Mouse (Mus musculus): Measurements from ENCODE around the gene Serpinb3a. TPM values are rescaled to one million over a fixed set of nuclear protein-coding genes. Genes with fewer than 3 reads are reported as not detected.
"Not testable (repeated sequence)": the region's sequence is repeated elsewhere in the genome, so short reads cannot be mapped to it uniquely, and the experiment has no call there.

Serpinb3a gene
- not detected for total RNA-seq (2021)
- long read RNA-seq, experiment 1, result 0 reads
- long read RNA-seq, experiment 2, result 0 reads

DNA sequence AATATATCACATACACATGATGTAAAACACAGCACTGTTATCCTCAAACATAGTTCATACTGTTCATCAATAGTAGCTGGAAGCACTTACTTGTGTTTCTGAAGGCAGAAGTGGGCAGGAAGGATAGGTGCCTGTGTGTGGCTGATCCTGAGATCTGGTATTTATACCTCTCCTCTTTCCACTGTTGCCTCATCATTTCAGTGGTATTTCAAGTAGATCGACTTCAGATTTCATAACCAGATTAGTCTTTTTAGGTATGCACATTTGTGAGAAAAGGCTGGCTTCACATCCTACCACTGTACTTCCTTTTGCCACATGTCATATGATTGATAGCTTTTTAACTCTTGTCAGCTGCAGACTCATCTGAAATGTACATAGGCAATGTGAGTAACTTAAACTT is at the start of gene Serpinb3a:
Gene Serpinb3a, minus strand, starts transcription at position 101 of the 400 bp plus-strand sequence.
- DNase-seq, result no peak

DNA sequence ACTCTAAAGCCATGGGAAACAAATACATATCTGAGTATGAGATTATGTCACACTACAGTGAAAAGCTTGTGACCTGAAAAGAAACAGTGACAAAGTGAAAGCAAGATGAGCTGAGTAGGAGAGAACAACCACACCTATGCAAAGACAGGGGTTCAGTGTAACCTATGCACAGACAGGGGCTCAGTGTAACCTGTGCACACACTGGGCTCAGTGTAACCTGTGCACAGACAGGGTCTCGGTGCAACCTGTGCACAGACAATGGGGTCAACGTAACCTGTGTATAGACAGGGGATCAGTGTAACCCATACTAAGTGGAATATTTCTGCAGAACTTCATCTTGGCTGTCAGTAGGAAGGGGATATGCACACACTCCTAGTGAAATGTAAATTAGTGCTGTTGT is 46.3 kb upstream of the Serpinb3a start:
- DNase-seq, result no peak

DNA sequence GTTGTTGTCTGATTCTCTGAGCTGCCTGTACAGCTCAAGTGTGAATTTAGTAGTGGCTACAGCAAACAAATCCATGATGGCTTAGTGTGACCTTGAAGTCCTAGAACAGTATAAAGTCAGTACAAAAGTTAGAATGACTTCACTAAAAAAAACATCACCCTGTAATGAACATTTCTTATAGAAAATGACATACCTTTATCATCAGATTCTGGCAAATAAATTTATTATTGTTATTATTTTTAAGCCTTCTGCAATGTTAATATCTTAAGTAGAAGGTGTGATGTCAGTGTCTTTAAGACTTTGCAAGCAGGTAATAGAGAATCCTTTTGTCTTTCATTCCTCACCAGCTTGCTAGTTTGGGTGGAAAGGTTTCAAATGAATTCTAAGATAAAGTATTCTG is 31.3 kb upstream of the Serpinb3a start, which contains the start of gene Serpinb3d:
Gene Serpinb3d, minus strand, starts transcription at position 101 of the 400 bp plus-strand sequence.
- no peak for DNase-seq

DNA sequence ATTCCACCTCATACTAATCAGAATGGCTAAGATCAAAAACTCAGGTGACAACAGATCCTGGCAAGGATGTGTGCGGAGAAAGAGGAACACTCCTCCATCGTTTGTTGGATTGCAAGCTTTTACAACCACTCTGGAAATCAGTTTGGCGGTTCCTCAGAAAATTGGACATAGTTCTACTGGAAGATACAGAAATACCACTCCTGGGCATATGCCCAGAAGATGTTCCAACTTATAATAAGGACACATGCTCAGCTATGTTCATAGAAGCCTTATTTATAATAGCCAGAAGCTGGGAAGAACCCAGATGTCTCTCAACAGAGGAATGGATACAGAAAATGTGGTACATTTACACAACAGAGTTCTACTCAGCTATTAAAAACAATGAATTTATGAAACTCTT is 17.9 kb downstream of the Serpinb3a start:
- DNase-seq, result not testable (repeated sequence)

DNA sequence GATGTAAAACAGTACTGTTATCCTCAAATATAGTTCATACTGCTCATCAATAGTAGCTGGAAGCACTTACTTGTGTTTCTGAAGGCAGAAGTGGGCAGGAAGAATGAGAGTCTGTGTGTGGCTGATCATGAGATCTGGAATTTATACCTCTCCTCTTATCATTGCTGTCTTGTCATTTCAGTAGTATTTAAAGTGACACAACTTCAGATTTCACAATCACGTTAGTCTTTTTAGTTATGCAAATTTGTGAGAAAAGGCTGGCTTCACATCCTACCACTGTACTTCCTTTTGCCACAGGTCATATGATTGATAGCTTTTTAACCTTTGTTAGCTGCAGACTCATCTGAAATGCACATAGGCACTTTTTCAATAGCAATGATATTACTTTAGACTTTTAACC is 26.2 kb downstream of the Serpinb3a start:
- no peak for DNase-seq

DNA sequence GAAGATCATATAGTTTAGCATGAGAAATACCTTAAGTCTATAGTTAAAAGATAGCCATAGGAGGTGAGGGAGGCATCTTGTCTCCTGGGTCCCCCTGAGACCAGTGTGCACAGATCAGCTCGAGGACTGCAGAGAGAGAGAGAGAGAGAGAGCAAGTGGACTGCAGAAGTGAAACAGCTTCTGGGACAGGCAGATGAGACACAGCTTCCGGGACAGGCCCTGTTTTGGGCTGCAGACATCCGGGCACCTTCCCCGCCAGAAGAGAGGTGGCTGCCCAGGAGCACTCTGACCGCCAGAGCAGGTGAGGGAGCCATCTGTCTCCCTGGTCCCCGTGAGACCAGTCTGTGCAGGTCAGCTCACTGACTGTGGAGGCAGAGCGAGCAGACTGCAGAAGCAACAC is 36.9 kb downstream of the Serpinb3a start:
- DNase-seq, result no peak

DNA sequence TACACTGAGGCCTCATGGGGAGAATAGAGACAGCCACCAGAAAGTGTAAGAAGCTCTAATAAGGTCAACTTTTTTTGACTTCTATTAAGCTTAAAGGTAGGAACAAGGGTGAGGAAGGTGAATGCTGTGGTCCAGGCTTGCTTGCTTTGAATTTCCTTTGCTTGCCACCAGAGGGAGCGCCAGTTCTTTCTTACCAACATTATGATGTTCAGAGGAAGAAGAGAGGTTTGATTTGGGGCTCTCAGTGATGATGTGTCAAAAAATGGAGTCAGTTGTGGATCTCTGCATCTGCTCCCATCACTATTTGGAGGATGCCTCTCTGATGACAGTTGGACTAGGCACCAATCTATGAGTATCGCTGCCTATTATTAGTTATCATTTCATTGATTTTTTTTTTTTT is 37.6 kb downstream of the Serpinb3a start:
- peak in 1 of 2 experiments; percentile 13 for DNase-seq

DNA sequence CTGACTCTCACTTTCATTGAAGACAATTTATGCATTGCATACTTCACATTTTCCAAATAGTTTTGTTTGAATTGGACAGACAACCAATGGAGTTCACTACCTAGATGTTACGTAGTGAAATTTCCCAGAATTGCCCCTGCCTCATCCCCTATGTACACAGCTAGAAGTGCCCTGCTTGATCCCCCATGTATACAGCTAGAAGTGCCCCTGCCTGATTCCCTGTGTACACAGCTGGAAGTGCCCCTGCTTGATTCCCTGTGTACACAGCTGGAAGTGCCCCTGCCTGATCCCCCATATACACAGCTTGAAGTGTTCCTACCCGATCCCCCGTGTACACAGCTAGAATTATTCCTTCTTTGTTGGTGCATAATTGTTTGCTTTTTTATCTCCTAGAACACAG is 45.8 kb downstream of the Serpinb3a start:
- no peak for DNase-seq

DNA sequence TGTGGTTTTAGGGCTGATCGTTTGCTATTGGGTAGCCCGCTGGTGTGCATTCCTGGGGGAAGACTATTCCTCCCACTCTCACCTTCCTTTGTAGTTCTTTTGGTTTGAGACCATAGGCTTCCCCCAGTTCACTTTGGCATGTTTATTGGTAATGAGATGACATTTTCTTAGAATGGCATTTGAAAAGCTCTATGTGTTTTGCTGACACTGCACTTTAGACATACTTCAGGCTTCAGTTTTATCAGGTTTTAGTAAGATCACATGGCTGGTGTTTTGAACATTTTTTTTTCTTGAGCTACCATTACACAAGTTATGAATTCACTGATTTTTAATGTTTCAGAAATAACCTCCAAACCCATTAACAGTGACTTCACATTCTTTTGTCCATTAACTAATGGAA is 50.3 kb downstream of the Serpinb3a start:
- DNase-seq, result no peak

DNA sequence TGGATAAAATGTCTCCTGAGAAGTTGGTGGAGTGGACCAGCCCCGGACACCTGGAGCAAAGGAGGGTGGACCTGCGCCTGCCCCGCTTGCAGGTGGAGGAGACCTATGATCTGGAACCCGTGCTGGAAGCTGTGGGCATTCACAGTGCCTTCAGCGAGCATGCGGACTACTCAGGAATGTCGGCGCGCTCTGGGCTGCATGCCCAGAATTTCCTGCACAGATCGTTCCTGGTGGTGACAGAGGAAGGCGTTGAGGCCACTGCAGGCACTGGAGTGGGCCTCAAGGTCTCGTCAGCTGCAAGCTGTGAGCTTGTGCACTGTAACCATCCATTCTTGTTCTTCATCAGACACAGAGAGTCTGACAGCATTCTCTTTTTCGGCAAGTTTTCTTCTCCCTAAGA is 51.7 kb downstream of the Serpinb3a start:
- peak; percentile 29 to 40 for DNase-seq

Other genes starting within 250 kb of the Serpinb3a start
- not detected for gene Serpinb5, start 191.1 kb downstream of the Serpinb3a start, total RNA-seq (2021)
- not detected for gene Serpinb12, start 117.9 kb downstream of the Serpinb3a start, total RNA-seq (2021)
- not detected for gene Serpinb13, start 71.3 kb downstream of the Serpinb3a start, total RNA-seq (2021)
- gene Serpinb3d, start 31.2 kb upstream of the Serpinb3a start, total RNA-seq (2021), result not detected
- not detected for gene Serpinb3b, start 226.1 kb upstream of the Serpinb3a start, total RNA-seq (2021)
- gene Serpinb3c, start 226.1 kb upstream of the Serpinb3a start, total RNA-seq (2021), result not detected

Measured in heart, adult 18-20 months (tissue).